Mouse (Mus musculus) thymus, postnatal 36 days (tissue): ENCODE data around the gene Gnat2.

Experiments
- DNase-seq, 2 experiments: peaks; one replicate each; pipeline ENCODE4 v3.0.0; 2022; ENCODE audit warnings: mixed read lengths in 2 of 2

The Gnat2 gene

DNA sequence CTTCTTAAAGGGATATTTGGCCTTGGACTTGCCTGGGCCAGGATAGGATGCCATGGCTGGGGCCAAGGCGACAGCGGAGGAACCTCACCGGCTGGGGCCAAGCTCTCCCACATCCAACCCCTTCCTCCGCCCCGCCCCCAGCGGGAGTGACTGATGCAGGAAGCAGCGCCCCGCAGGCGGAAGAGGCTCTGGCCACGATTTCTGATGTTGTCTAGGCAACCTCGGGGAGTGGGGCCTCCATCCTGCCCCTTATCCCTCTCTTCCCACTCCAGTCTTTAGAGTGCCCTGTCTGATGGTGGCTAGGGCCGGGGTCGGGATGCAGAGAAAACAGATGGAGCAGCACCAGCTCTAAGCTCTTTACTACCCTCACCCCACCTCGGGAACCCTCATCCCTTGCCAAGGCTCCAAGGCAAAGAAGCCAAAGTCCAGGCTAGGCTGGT is 7.3 kb upstream of the Gnat2 start:
- DNase-seq, result peak; percentile 90

GRCm38 (mm10) chr3:108085721-108086469 is 6.7 kb upstream of the Gnat2 start:
- peak; percentile 33 to 40 for DNase-seq

DNA sequence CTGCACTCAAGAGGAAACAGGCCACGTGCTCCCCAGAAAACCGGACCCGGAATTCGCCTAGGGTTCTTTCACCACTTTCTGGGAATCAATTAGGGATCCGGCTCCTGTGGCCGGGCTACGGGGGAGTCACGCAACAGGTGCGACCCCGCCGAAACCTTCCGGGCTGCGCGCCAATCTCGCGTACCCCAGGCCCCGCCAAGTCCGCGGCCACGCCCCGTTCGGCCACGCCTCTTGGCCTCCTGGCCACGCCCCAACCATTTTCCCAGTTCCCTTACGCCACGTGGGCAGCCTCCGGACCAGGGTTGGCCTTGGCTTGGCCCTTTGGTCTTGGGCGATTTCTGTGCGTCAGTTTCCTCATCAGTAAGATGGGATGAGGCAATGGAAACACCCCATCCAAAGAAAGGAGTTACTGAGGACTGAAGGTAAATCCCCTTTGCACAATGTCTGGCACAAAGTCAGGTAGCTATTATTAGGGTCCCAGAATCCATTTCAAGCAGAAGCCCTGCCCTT is 6.1 kb upstream of the Gnat2 start, which contains the start of gene Ampd2:
Gene Ampd2 (minus strand): TSS at position 182 of the 510 bp plus-strand sequence.
- DNase-seq, result peak; percentile 74 to 75

GRCm38 (mm10) chr3:108087329-108087728 is 5.3 kb upstream of the Gnat2 start:
- DNase-seq, result no peak

- DNase-seq, result no peak
Observed at GRCm38 (mm10) chr3:108088842-108089380, 3.7 kb upstream of the Gnat2 start.

- no peak for DNase-seq
Observed at GRCm38 (mm10) chr3:108089916-108090315, 2.7 kb upstream of the Gnat2 start.

DNA sequence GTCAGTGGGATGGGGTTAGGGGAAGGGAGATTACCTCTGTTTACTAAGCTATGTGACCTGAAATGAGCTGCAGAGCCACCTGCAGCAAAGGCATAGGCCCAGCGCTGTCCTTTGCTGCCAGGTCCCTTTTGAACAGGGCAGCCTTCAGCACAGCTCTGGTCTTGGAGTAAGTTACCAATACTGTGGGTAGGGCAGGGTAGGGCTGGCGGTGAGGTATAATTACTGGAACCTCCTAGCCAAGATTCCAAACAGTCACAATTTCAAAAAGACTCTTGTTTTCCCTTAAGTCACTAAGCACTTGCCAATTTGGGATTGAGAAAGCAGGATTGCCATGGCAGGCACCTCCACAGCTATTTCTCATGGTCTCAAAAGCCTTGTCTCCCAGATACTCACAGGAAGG is 2.0 kb upstream of the Gnat2 start:
- DNase-seq, result no peak

GRCm38 (mm10) chr3:108092030-108092429 is 559 bp upstream of the Gnat2 start:
- no peak for DNase-seq

DNA sequence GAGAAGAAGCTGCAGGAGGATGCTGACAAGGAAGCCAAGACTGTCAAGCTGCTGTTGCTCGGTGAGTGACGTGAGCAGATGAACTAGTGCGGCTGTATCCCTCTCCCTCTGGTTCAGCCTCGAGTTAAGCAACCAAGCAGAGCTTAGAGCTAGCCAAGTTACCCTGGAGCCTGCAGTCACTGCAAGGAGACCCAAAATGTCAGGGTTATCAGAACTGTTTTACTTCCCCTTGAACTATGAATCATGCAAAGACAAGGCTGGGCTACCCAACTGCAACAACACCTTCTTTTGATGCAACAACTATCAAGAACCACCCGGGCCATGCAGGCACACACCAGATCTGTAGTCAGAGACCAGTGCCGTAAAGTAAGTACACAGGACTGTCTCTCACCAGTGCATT is 717 bp downstream of the Gnat2 start:
- DNase-seq, result no peak

DNA sequence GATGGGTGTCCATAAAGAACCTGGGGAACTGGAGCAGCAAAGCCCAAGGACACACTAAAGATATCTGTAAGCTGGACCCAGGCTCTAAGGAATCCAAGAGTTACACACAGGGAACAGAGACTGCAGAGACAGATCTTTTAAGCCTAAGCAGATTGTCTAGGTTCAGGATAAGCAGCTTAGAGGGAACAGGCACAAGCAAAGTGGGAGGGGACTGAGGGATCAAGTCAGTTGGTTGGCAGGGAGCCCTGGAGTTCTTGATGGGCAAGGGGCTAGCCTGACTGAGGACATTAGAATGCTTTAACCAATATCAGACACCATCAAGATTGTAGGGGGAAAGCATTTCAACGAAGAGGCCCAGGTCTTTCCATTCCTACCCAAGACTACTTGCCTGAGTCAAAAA is 1.6 kb downstream of the Gnat2 start:
- no peak for DNase-seq

DNA sequence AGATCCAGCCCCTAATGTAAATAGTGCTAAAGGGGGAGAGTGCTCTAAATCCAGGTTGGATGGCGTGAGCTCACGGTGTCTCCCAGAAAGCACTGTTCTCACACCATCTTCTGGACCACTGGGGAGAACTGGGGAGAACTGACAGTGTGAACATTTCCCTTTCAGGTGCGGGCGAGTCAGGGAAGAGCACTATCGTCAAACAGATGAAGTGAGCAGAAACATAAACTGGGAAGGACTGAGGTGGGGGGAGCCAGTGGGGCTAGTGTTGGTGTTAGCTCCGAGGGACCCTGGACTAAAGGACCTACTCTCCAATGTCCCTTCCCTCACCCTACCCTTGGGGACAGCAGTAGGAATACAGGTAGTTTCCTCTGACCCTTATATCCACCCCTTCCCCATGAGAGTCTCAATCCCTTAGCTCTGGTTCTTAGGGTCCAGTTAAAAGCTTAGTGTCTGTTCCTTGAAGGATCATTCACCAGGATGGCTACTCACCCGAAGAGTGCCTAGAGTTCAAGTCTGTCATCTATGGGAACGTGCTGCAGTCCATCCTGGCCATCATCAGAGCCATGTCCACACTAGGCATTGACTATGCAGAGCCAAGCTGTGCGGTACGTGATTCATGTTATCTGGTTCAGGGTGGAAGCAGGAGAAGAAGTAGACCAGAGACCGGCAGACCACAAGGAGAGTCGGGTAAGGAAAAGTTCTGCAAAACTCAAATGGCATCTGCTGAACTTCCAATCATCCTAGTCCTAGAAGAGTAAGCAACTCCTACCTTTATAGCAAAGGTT is 2.6 kb downstream of the Gnat2 start:
- DNase-seq, result no peak

DNA sequence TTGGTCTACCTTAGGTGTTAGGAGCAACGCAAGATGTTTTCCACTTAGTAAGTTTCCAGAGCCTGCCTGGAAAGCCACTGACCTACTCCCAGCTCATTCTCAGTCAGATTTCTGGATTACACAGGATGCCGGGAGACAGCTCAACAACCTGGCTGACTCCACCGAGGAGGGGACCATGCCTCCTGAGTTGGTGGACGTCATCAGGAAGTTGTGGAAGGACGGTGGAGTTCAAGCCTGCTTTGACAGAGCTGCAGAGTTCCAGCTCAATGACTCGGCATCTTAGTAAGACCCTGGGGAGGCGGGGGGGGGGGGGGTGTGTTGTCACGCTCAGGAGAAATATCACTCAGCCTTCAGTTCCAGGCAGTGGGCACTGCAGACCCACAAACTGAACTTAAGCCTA is 3.6 kb downstream of the Gnat2 start:
- DNase-seq, result no peak

- DNase-seq, result no peak
Observed at GRCm38 (mm10) chr3:108096726-108097125, 4.1 kb downstream of the Gnat2 start.

GRCm38 (mm10) chr3:108097656-108098055 is 5.1 kb downstream of the Gnat2 start:
- no peak for DNase-seq

- DNase-seq, result no peak
Observed at GRCm38 (mm10) chr3:108098316-108098715, 5.7 kb downstream of the Gnat2 start.

GRCm38 (mm10) chr3:108101594-108101993 is 9.0 kb downstream of the Gnat2 start:
- DNase-seq, result no peak

DNA sequence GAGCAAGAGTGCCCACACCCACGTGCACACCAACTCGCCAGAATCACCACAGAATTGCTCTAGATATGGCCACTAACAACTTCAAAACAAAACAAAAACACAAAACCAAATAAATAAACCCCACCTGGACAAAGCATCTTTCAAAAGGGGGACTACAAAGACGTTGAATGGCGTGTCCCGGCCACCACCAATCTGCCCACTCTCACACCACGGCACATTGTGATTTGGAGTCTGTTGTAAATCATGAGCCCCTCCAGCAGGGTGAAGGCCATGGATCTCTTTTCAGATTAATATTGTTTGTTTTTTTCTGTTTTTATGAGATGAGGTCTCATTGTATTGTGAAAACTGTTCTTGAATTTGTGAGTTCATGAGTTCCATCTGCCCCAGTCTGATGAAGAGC is 9.5 kb downstream of the Gnat2 start:
- no peak for DNase-seq

DNA sequence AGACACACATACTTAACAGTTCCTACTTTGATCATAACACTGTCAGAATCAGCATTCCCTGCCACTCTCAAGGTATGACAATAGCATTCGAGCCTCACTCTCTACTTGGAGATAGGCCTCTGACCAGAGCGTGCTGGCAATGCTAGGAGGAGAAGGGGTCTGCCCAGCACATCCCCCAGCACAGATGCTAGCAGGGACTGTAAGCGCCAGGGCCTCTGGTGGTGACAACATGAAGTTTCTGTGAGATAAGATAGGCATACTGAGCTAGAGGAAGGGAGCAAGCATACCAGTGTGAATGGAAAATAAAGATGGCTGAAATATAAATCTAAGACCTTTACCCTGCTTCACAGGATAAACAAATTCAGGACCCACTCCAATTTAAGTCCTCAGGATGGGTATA is 12.7 kb downstream of the Gnat2 start:
- no peak for DNase-seq

DNA sequence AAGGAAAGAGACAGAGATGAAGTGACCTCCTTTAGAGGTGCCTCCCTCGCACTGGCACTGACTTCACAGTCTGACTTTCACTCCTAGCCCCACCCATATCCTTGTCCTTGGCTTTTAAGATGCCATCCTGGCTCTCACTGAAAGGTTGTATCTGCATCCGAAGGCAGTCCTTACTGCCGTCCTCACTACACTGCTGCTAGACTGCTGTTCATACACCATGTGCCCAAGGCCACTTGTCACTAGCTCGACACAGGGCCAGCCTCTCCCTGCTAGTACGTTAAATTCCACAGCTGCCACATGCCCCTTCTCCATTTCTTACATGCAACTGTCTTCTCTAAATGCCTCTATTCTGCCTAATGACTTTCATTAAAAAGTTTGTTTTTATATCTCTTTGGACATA is 18.7 kb downstream of the Gnat2 start:
- no peak for DNase-seq

GRCm38 (mm10) chr3:108112246-108112645 is 19.7 kb downstream of the Gnat2 start:
- no peak for DNase-seq

- no peak for DNase-seq
Observed at GRCm38 (mm10) chr3:108112666-108113065, 20.1 kb downstream of the Gnat2 start.

- DNase-seq, result no peak
Observed at GRCm38 (mm10) chr3:108113591-108114289, 21.2 kb downstream of the Gnat2 start.

- DNase-seq, result no peak
Observed at GRCm38 (mm10) chr3:108117465-108117864, 24.9 kb downstream of the Gnat2 start.
